Mouse (Mus musculus): ENCODE measurements around the gene B4galt2. TPM values are rescaled to one million over a fixed set of nuclear protein-coding genes. Genes with fewer than 3 reads are reported as not detected.
A peak's percentile ranks its signal among the peaks of the same experiment; 100 is the strongest.

B4galt2 gene
- polyA plus RNA-seq, 1 experiment from 2014 or later, result 73.6 TPM

- WGBS, result 56% methylated on average over 7 of the region's 7 CpGs
- Histone ChIP-seq H3K4me1 (ENCODE audit: control insufficient read depth, insufficient read depth, low read length) (peaks cover 60% of the 10 kb centered on the region), H3K4me2 (ENCODE audit: low read depth, low read length) (peak overlapping the region; percentile 98), H3K9ac (replicated peaks; ENCODE audit: low read depth, low read length) (no peak overlapping the region; the same call in 1 of the 2 replicates), H3K4me3 (ENCODE audit: low read depth, low read length) (peak overlapping the region; percentile 84; the same call in 1 of the 2 replicates), H3K27me3 (ENCODE audit: control insufficient read depth, insufficient read depth, low read length) (no peaks in the 10 kb centered on the region), H3K9me3 (ENCODE audit: control insufficient read depth, low read length) (no peaks in the 10 kb centered on the region), H3K36me3 (ENCODE audit: control insufficient read depth, insufficient read depth, low read length) (peaks cover 9% of the 10 kb centered on the region; the same call in 1 of the 2 replicates), H3K27ac (ENCODE audit: low read depth, low read length) (no peak overlapping the region)
- ATAC-seq (ENCODE audit: low read depth), result no peak
These were observed 29.5 kb upstream of the B4galt2 start for GRCm38 (mm10) chr4:117912685-117913273.

GRCm38 (mm10) chr4:117912131-117912561, 28.9 kb upstream of the B4galt2 start:
- Histone ChIP-seq H3K36me3 (ENCODE audit: control insufficient read depth, insufficient read depth, low read length) (peaks cover 9% of the 10 kb centered on the region; the same call in 1 of the 2 replicates), H3K27ac (ENCODE audit: low read depth, low read length) (no peak overlapping the region), H3K4me2 (ENCODE audit: low read depth, low read length) (peak overlapping the region; percentile 98; the same call in 1 of the 2 replicates), H3K9ac (replicated peaks; ENCODE audit: low read depth, low read length) (no peak overlapping the region), H3K4me3 (ENCODE audit: low read depth, low read length) (no peak overlapping the region), H3K4me1 (ENCODE audit: control insufficient read depth, insufficient read depth, low read length) (peaks cover 60% of the 10 kb centered on the region), H3K27me3 (ENCODE audit: control insufficient read depth, insufficient read depth, low read length) (no peaks in the 10 kb centered on the region), H3K9me3 (ENCODE audit: control insufficient read depth, low read length) (no peaks in the 10 kb centered on the region)
- ATAC-seq (ENCODE audit: low read depth), result no peak
- 86% methylated on average over 13 of the region's 13 CpGs for WGBS

GRCm38 (mm10) chr4:117908834-117909453, 25.7 kb upstream of the B4galt2 start:
- Histone ChIP-seq H3K27ac (ENCODE audit: low read depth, low read length) (peak overlapping the region; percentile 49), H3K36me3 (ENCODE audit: control insufficient read depth, insufficient read depth, low read length) (peaks cover 20% of the 10 kb centered on the region), H3K27me3 (ENCODE audit: control insufficient read depth, insufficient read depth, low read length) (no peaks in the 10 kb centered on the region), H3K4me3 (ENCODE audit: low read depth, low read length) (peak overlapping the region; percentile 17), H3K4me1 (ENCODE audit: control insufficient read depth, insufficient read depth, low read length) (peaks cover 52% of the 10 kb centered on the region), H3K4me2 (ENCODE audit: low read depth, low read length) (peak overlapping the region; percentile 35), H3K9me3 (ENCODE audit: control insufficient read depth, low read length) (no peaks in the 10 kb centered on the region), H3K9ac (replicated peaks; ENCODE audit: low read depth, low read length) (0 out of 2 replicates have a peak overlapping the region, but pooled peaks have one; percentile 25)
- ATAC-seq (ENCODE audit: low read depth), result peak; percentile 86
- WGBS, result 44% methylated on average over 8 of the region's 8 CpGs

GRCm38 (mm10) chr4:117906196-117906595, 22.9 kb upstream of the B4galt2 start:
- Histone ChIP-seq H3K4me1 (ENCODE audit: control insufficient read depth, insufficient read depth, low read length) (peaks cover 25% of the 10 kb centered on the region), H3K4me2 (ENCODE audit: low read depth, low read length) (no peak overlapping the region), H3K36me3 (ENCODE audit: control insufficient read depth, insufficient read depth, low read length) (peaks cover 35% of the 10 kb centered on the region), H3K4me3 (ENCODE audit: low read depth, low read length) (no peak overlapping the region), H3K9ac (replicated peaks; ENCODE audit: low read depth, low read length) (no peak overlapping the region), H3K27ac (ENCODE audit: low read depth, low read length) (no peak overlapping the region), H3K9me3 (ENCODE audit: control insufficient read depth, low read length) (no peaks in the 10 kb centered on the region), H3K27me3 (ENCODE audit: control insufficient read depth, insufficient read depth, low read length) (no peaks in the 10 kb centered on the region)
- WGBS, result 89% methylated on average over 3 of the region's 3 CpGs
- no peak for ATAC-seq (ENCODE audit: low read depth)

GRCm38 (mm10) chr4:117904761-117905160, 21.5 kb upstream of the B4galt2 start:
- Histone ChIP-seq H3K4me2 (ENCODE audit: low read depth, low read length) (no peak overlapping the region), H3K27me3 (ENCODE audit: control insufficient read depth, insufficient read depth, low read length) (no peaks in the 10 kb centered on the region), H3K36me3 (ENCODE audit: control insufficient read depth, insufficient read depth, low read length) (peaks cover 46% of the 10 kb centered on the region), H3K9me3 (ENCODE audit: control insufficient read depth, low read length) (no peaks in the 10 kb centered on the region), H3K9ac (replicated peaks; ENCODE audit: low read depth, low read length) (no peak overlapping the region), H3K4me1 (ENCODE audit: control insufficient read depth, insufficient read depth, low read length) (peaks cover 19% of the 10 kb centered on the region), H3K27ac (ENCODE audit: low read depth, low read length) (no peak overlapping the region), H3K4me3 (ENCODE audit: low read depth, low read length) (no peak overlapping the region)
- WGBS, result 94% methylated on average over 8 of the region's 8 CpGs
- ATAC-seq (ENCODE audit: low read depth), result no peak

GRCm38 (mm10) chr4:117904094-117904493, 20.8 kb upstream of the B4galt2 start:
- 94% methylated on average over 10 of the region's 10 CpGs for WGBS

GRCm38 (mm10) chr4:117898111-117898510, 14.8 kb upstream of the B4galt2 start:
- no peaks in the 10 kb centered on the region for H3K4me1 ChIP-seq (ENCODE audit: control insufficient read depth, insufficient read depth, low read length)

More at GRCm38 (mm10) chr4:117904094-117904493, 20.8 kb upstream of the B4galt2 start:
- no peaks in the 10 kb centered on the region for H3K27me3 ChIP-seq (ENCODE audit: control insufficient read depth, insufficient read depth, low read length)
- H3K27ac ChIP-seq (ENCODE audit: low read depth, low read length), result no peak overlapping the region
- no peak overlapping the region for H3K4me2 ChIP-seq (ENCODE audit: low read depth, low read length)
- H3K9me3 ChIP-seq (ENCODE audit: control insufficient read depth, low read length), result no peaks in the 10 kb centered on the region
- H3K4me1 ChIP-seq (ENCODE audit: control insufficient read depth, insufficient read depth, low read length), result peaks cover 12% of the 10 kb centered on the region
- H3K4me3 ChIP-seq (ENCODE audit: low read depth, low read length), result no peak overlapping the region
- no peak for ATAC-seq (ENCODE audit: low read depth)
- H3K36me3 ChIP-seq (ENCODE audit: control insufficient read depth, insufficient read depth, low read length), result peaks cover 52% of the 10 kb centered on the region
- no peak overlapping the region for H3K9ac ChIP-seq (replicated peaks; ENCODE audit: low read depth, low read length)

GRCm38 (mm10) chr4:117896031-117896430, 12.7 kb upstream of the B4galt2 start:
- H3K27me3 ChIP-seq (ENCODE audit: control insufficient read depth, insufficient read depth, low read length), result no peaks in the 10 kb centered on the region
- H3K27ac ChIP-seq (ENCODE audit: low read depth, low read length), result no peak overlapping the region
- no peak overlapping the region for H3K4me2 ChIP-seq (ENCODE audit: low read depth, low read length)
- 94% methylated on average over 6 of the region's 6 CpGs for WGBS
- no peak overlapping the region for H3K9ac ChIP-seq (replicated peaks; ENCODE audit: low read depth, low read length)
- peaks cover 48% of the 10 kb centered on the region for H3K36me3 ChIP-seq (ENCODE audit: control insufficient read depth, insufficient read depth, low read length)
- H3K4me1 ChIP-seq (ENCODE audit: control insufficient read depth, insufficient read depth, low read length), result peaks cover 6% of the 10 kb centered on the region; the same call in 1 of the 2 replicates
- H3K4me3 ChIP-seq (ENCODE audit: low read depth, low read length), result no peak overlapping the region
- no peak for ATAC-seq (ENCODE audit: low read depth)
- H3K9me3 ChIP-seq (ENCODE audit: control insufficient read depth, low read length), result no peaks in the 10 kb centered on the region

More at GRCm38 (mm10) chr4:117898111-117898510, 14.8 kb upstream of the B4galt2 start:
- Histone ChIP-seq H3K36me3 (ENCODE audit: control insufficient read depth, insufficient read depth, low read length) (peaks cover 65% of the 10 kb centered on the region), H3K9me3 (ENCODE audit: control insufficient read depth, low read length) (no peaks in the 10 kb centered on the region), H3K4me3 (ENCODE audit: low read depth, low read length) (no peak overlapping the region), H3K9ac (replicated peaks; ENCODE audit: low read depth, low read length) (no peak overlapping the region), H3K27ac (ENCODE audit: low read depth, low read length) (no peak overlapping the region), H3K27me3 (ENCODE audit: control insufficient read depth, insufficient read depth, low read length) (no peaks in the 10 kb centered on the region), H3K4me2 (ENCODE audit: low read depth, low read length) (no peak overlapping the region)
- WGBS, result 90% methylated on average over 3 of the region's 3 CpGs
- no peak for ATAC-seq (ENCODE audit: low read depth)

- Histone ChIP-seq H3K27ac (ENCODE audit: low read depth, low read length) (no peak overlapping the region), H3K4me3 (ENCODE audit: low read depth, low read length) (no peak overlapping the region), H3K4me1 (ENCODE audit: control insufficient read depth, insufficient read depth, low read length) (peaks cover 7% of the 10 kb centered on the region; the same call in 1 of the 2 replicates), H3K9ac (replicated peaks; ENCODE audit: low read depth, low read length) (no peak overlapping the region), H3K36me3 (ENCODE audit: control insufficient read depth, insufficient read depth, low read length) (peaks cover 43% of the 10 kb centered on the region), H3K9me3 (ENCODE audit: control insufficient read depth, low read length) (no peaks in the 10 kb centered on the region), H3K27me3 (ENCODE audit: control insufficient read depth, insufficient read depth, low read length) (no peaks in the 10 kb centered on the region), H3K4me2 (ENCODE audit: low read depth, low read length) (no peak overlapping the region)
- ATAC-seq (ENCODE audit: low read depth), result no peak
- 78% methylated on average over 7 of the region's 7 CpGs for WGBS
These were observed 12.1 kb upstream of the B4galt2 start for GRCm38 (mm10) chr4:117895339-117895738.

Measured in neural tube, embryonic 14.5 days (tissue).